11 mouse cellular contexts compared by ENCODE assay signal in genomic region chr17:12428369-12428768, GRCm38 (mm10). TPM values are rescaled to one million over a fixed set of nuclear protein-coding genes. Genes with fewer than 3 reads are reported as not detected.
DNase-seq lines count a peak whose midpoint lies in the region; ATAC-seq and TF ChIP-seq lines count a peak whose summit lies in the region.
"Had no signal": no experiment of that assay in that cellular context is flagged by ENCODE, and none has a peak within 500 bp of the region (broad histone marks: within the 10 kb centered on the region; RNA-seq: fewer than 3 reads in every experiment).

No protein-coding gene starts in this region.

- TF ChIP-seq EP300 in lung, postnatal 0 days (IDR thresholded peaks at IDR 0.05), result no peak

- no peaks in the 10 kb centered on the region for H3K36me3 ChIP-seq in lung, postnatal 0 days (ENCODE audit: insufficient read depth, low read length)
- no peaks in the 10 kb centered on the region for H3K36me3 ChIP-seq in embryonic facial prominence, embryonic 14.5 days (ENCODE audit: control insufficient read depth, insufficient read depth, low read length)
- no peaks in the 10 kb centered on the region for H3K36me3 ChIP-seq in limb, embryonic 10.5 days
- no peaks in the 10 kb centered on the region for H3K36me3 ChIP-seq in neural tube, embryonic 13.5 days
- H3K36me3 ChIP-seq: heart, embryonic 10.5 days; lung, embryonic 15.5 days had no signal

- DNase-seq in lung, postnatal 0 days (ENCODE audit: low spot score), result no peak
- DNase-seq in lung, postnatal 14 days, result no peak
- peak; percentile 88 for DNase-seq in embryonic facial prominence, embryonic 14.5 days (ENCODE audit: low spot score)
- peak; percentile 42 for DNase-seq in limb, embryonic 10.5 days (ENCODE audit: low spot score)
- DNase-seq in layer of hippocampus, adult 8-10 months (ENCODE audit: low spot score in 2 of 2), result no peak
- DNase-seq in c-Kit-positive CD71-positive TER-119-positive erythroid progenitor cells, embryonic 14.5 days (ENCODE audit: low spot score), result no peak
- DNase-seq in thymus, postnatal 0 days (ENCODE audit: low spot score), result no peak
- DNase-seq: adrenal gland, adult 2 months had no signal

- no peak overlapping the region for H3K4me3 ChIP-seq in lung, postnatal 0 days (ENCODE audit: low read depth, low read length)
- H3K4me3 ChIP-seq in embryonic facial prominence, embryonic 14.5 days (ENCODE audit: low read depth, low read length), result no peak overlapping the region
- H3K4me3 ChIP-seq in limb, embryonic 10.5 days, result no peak overlapping the region
- H3K4me3 ChIP-seq in neural tube, embryonic 13.5 days, result no peak overlapping the region
- H3K4me3 ChIP-seq: heart, embryonic 10.5 days; lung, embryonic 15.5 days had no signal

- peak; percentile 32 for ATAC-seq in lung, postnatal 0 days
- peak; percentile 87; the same call in 1 of the 2 replicates for ATAC-seq in embryonic facial prominence, embryonic 14.5 days (ENCODE audit: low read depth)
- ATAC-seq in neural tube, embryonic 13.5 days (ENCODE audit: low read depth), result 0 out of 2 replicates have a peak, but pooled peaks have one; percentile 19

- no peaks in the 10 kb centered on the region for H3K27me3 ChIP-seq in lung, postnatal 0 days (replicated peaks; ENCODE audit: insufficient read depth, low read length)
- H3K27me3 ChIP-seq in embryonic facial prominence, embryonic 14.5 days (replicated peaks; ENCODE audit: control insufficient read depth, insufficient read depth, low read length), result no peaks in the 10 kb centered on the region
- no peaks in the 10 kb centered on the region for H3K27me3 ChIP-seq in limb, embryonic 10.5 days (ENCODE audit: low read depth, poor library complexity, severe bottlenecking)
- peaks cover 5% of the 10 kb centered on the region; the same call in 1 of the 2 replicates for H3K27me3 ChIP-seq in neural tube, embryonic 13.5 days
- H3K27me3 ChIP-seq: lung, embryonic 15.5 days had no signal

- no peak overlapping the region for H3K4me2 ChIP-seq in lung, postnatal 0 days (replicated peaks; ENCODE audit: low read depth, low read length)
- H3K4me2 ChIP-seq in embryonic facial prominence, embryonic 14.5 days (ENCODE audit: low read depth, low read length), result no peak overlapping the region; the same call in 1 of the 2 replicates
- H3K4me2 ChIP-seq in neural tube, embryonic 13.5 days, result no peak overlapping the region
- H3K4me2 ChIP-seq: lung, embryonic 15.5 days had no signal

- H3K4me1 ChIP-seq in lung, postnatal 0 days (ENCODE audit: insufficient read depth, low read depth, low read length), result no peaks in the 10 kb centered on the region
- peaks cover 3% of the 10 kb centered on the region; the same call in 1 of the 2 replicates for H3K4me1 ChIP-seq in embryonic facial prominence, embryonic 14.5 days (ENCODE audit: control insufficient read depth, insufficient read depth, low read length)
- H3K4me1 ChIP-seq in limb, embryonic 10.5 days, result peaks cover 22% of the 10 kb centered on the region
- peaks cover 17% of the 10 kb centered on the region for H3K4me1 ChIP-seq in neural tube, embryonic 13.5 days (replicated peaks)
- H3K4me1 ChIP-seq: lung, embryonic 15.5 days had no signal

- no peak for TF ChIP-seq CTCF in lung, postnatal 0 days (IDR thresholded peaks at IDR 0.05)

- no peak overlapping the region for H3K27ac ChIP-seq in lung, postnatal 0 days (ENCODE audit: low read length)
- no peak overlapping the region for H3K27ac ChIP-seq in embryonic facial prominence, embryonic 14.5 days (replicated peaks; ENCODE audit: low read depth, low read length)
- no peak overlapping the region for H3K27ac ChIP-seq in limb, embryonic 10.5 days
- H3K27ac ChIP-seq in neural tube, embryonic 13.5 days (replicated peaks), result no peak overlapping the region
- H3K27ac ChIP-seq: heart, embryonic 10.5 days; lung, embryonic 15.5 days had no signal

- no peaks in the 10 kb centered on the region for H3K9me3 ChIP-seq in lung, postnatal 0 days (ENCODE audit: low read length)
- no peaks in the 10 kb centered on the region for H3K9me3 ChIP-seq in embryonic facial prominence, embryonic 14.5 days (ENCODE audit: control insufficient read depth, low read length)
- no peaks in the 10 kb centered on the region for H3K9me3 ChIP-seq in limb, embryonic 10.5 days (replicated peaks)
- no peaks in the 10 kb centered on the region for H3K9me3 ChIP-seq in neural tube, embryonic 13.5 days
- H3K9me3 ChIP-seq: heart, embryonic 10.5 days; lung, embryonic 15.5 days had no signal

- no peak overlapping the region for H3K9ac ChIP-seq in lung, postnatal 0 days (replicated peaks; ENCODE audit: low read depth)
- no peak overlapping the region for H3K9ac ChIP-seq in embryonic facial prominence, embryonic 14.5 days (ENCODE audit: low read depth, low read length)
- H3K9ac ChIP-seq in neural tube, embryonic 13.5 days, result no peak overlapping the region
- H3K9ac ChIP-seq: lung, embryonic 15.5 days had no signal

RNA-seq across cellular contexts. Expression of gene Plg, which starts 50.0 kb away (rescaled TPM):
- polyA plus RNA-seq in lung, postnatal 0 days (2015; fragmentation: Nextera tagmentation; extraction: Ambion mirVana), result 0.05 and 0.11 TPM in 2 replicates
- polyA plus RNA-seq in embryonic facial prominence, embryonic 14.5 days (2014; fragmentation: Nextera tagmentation; extraction: Ambion mirVana), result not detected in 2 replicates
- polyA plus RNA-seq in limb, embryonic 10.5 days (2016; fragmentation: Nextera tagmentation; extraction: Ambion mirVana), result 0.09 TPM in 1 of 2 replicates, not detected in the other
- polyA plus RNA-seq in neural tube, embryonic 13.5 days (2015; fragmentation: Nextera tagmentation; extraction: Ambion mirVana), result 0.11 TPM in 1 of 2 replicates, not detected in the other
- under 1 TPM in 1 of 4 experiments, not detected in 3; 0.16 TPM for total RNA-seq in layer of hippocampus, adult 8-10 months (2022)
- polyA plus RNA-seq in thymus, postnatal 0 days (2015; fragmentation: Nextera tagmentation; extraction: Ambion mirVana), result 0.05 TPM in 1 of 2 replicates, not detected in the other

Comparison
In these comparisons a context has a peak if more than half of its experiments do, and no peak if none do; other contexts are left out.
1. ATAC-seq: peak in every context shown above with its lines; median percentile 87 in embryonic facial prominence, embryonic 14.5 days; 32 in lung, postnatal 0 days; 19 in neural tube, embryonic 13.5 days.
2. DNase-seq: peak in embryonic facial prominence, embryonic 14.5 days (single experiment) and limb, embryonic 10.5 days (single experiment); none in lung, postnatal 0 days (single experiment), lung, postnatal 14 days (single experiment), layer of hippocampus, adult 8-10 months (0 of 2), c-Kit-positive CD71-positive TER-119-positive erythroid progenitor cells, embryonic 14.5 days (single experiment) and thymus, postnatal 0 days (single experiment).